Mouse (Mus musculus): Measurements from ENCODE around the gene Chchd1. TPM values are rescaled to one million over a fixed set of nuclear protein-coding genes. Genes with fewer than 3 reads are reported as not detected.

Gene Chchd1
- polyA plus RNA-seq, 1 experiment from 2014 or later = 194 TPM

DNA sequence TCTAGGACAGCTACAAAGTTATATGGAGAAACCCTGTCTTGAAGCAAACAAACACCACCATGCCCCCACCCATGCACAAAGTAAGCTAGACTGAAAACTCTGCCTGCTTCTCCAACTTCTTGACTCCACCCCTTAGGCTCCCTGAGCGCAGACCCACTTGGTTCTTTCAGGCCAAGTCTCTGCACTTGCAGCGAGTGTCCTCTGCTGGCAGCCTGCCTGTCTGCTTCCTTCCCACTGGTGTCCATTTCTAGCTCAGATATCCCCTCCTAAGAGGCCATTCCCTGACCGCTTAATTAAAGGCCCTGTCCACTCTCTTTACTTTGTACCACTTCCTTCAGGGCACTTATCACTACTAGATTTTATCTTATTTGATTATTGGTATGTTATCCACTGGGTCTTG lies 40.8 kb downstream of the Chchd1 start:
- H3K9ac ChIP-seq = no peak overlapping the region
- H3K27ac ChIP-seq = no peak overlapping the region
- whole genome bisulfite sequencing = 89% methylated on average over 3 of the region's 3 CpGs
- H3K27me3 ChIP-seq (ENCODE audit: control insufficient read depth, insufficient read depth, low read length) = no peaks in the 10 kb centered on the region
- H3K4me1 ChIP-seq (replicated peaks; ENCODE audit: control insufficient read depth, insufficient read depth, low read length) = no peaks in the 10 kb centered on the region
- H3K4me2 ChIP-seq (replicated peaks) = no peak overlapping the region
- ATAC-seq (ENCODE audit: low FRiP score) = no peak
- H3K36me3 ChIP-seq (replicated peaks; ENCODE audit: control insufficient read depth, insufficient read depth) = peaks cover 78% of the 10 kb centered on the region
- no peaks in the 10 kb centered on the region for H3K9me3 ChIP-seq (ENCODE audit: control insufficient read depth, low read length)
- DNase-seq (ENCODE audit: low spot score) = no peak
- H3K4me3 ChIP-seq (replicated peaks; ENCODE audit: low read length) = no peak overlapping the region

DNA sequence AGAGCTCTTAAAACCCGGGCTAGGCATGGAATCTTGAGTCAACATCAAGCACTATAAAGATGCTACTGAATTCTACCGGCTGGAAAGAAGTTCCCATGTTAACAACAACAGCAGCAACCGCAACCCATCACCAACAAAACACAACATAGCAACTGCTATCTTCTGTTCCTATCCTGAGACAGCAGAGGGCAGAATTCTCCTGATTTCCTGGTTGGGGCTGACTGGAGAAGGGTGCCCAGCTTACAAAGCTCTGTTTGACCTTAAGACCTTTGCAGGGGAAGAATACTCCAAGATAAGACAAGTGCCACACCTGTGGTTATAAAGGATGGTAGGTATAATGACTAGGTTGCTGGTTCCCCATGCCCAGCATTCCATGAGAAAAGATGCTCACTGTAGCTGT lies 44.1 kb downstream of the Chchd1 start:
- Histone ChIP-seq H3K9ac (no peak overlapping the region), H3K36me3 (replicated peaks; ENCODE audit: control insufficient read depth, insufficient read depth) (peaks cover 53% of the 10 kb centered on the region), H3K27ac (no peak overlapping the region), H3K27me3 (ENCODE audit: control insufficient read depth, insufficient read depth, low read length) (no peaks in the 10 kb centered on the region), H3K4me2 (replicated peaks) (no peak overlapping the region), H3K4me3 (replicated peaks; ENCODE audit: low read length) (no peak overlapping the region), H3K4me1 (replicated peaks; ENCODE audit: control insufficient read depth, insufficient read depth, low read length) (no peaks in the 10 kb centered on the region), H3K9me3 (ENCODE audit: control insufficient read depth, low read length) (no peaks in the 10 kb centered on the region)
- 91% methylated on average over 3 of the region's 3 CpGs for WGBS
- ATAC-seq (ENCODE audit: low FRiP score) (no peak), DNase-seq (ENCODE audit: low spot score) (no peak)

GRCm38 (mm10) chr14:20748388-20748787 lies 45.6 kb downstream of the Chchd1 start:
- peaks cover 48% of the 10 kb centered on the region for H3K36me3 ChIP-seq (replicated peaks; ENCODE audit: control insufficient read depth, insufficient read depth)
- no peak overlapping the region for H3K4me3 ChIP-seq (replicated peaks; ENCODE audit: low read length)
- H3K27ac ChIP-seq = no peak overlapping the region
- no peaks in the 10 kb centered on the region for H3K27me3 ChIP-seq (ENCODE audit: control insufficient read depth, insufficient read depth, low read length)
- H3K9me3 ChIP-seq (ENCODE audit: control insufficient read depth, low read length) = no peaks in the 10 kb centered on the region
- ATAC-seq (ENCODE audit: low FRiP score) = no peak; the same call in 1 of the 2 replicates
- H3K9ac ChIP-seq = no peak overlapping the region
- no peak for DNase-seq (ENCODE audit: low spot score)
- H3K4me2 ChIP-seq (replicated peaks) = no peak overlapping the region
- no peaks in the 10 kb centered on the region for H3K4me1 ChIP-seq (replicated peaks; ENCODE audit: control insufficient read depth, insufficient read depth, low read length)
- WGBS = 68% methylated on average over 4 of the region's 4 CpGs

DNA sequence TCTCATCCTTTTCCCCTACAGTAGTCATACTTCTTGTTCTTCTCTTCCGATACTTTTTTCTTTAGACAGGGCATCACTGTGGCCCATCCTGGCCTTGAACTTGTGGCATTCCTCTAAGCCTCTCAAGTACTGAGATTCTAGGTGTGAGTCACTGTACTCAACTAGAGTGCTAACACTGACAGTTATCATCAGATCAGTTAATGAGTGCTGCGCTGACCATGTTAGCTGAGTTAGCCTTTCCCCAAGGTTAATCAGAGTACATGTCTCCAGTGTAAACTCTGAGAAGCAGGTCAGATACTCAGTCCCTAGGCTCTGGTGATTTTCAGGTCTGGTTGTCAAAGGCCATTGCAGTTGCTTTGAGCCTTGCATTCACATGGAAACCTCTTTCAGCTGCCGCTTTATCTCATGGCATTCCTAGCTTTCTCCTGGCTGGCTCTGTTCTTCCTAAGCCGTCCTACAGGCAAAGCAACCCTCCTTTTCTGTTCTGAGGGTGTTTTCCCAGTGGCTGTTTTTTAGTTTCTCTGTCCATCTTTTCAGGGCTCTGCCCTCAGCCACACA lies 46.8 kb downstream of the Chchd1 start:
- no peak for DNase-seq (ENCODE audit: low spot score)
- Histone ChIP-seq H3K4me3 (replicated peaks; ENCODE audit: low read length) (no peak overlapping the region), H3K36me3 (replicated peaks; ENCODE audit: control insufficient read depth, insufficient read depth) (peaks cover 48% of the 10 kb centered on the region), H3K4me2 (replicated peaks) (no peak overlapping the region), H3K27me3 (ENCODE audit: control insufficient read depth, insufficient read depth, low read length) (no peaks in the 10 kb centered on the region), H3K27ac (no peak overlapping the region), H3K9me3 (ENCODE audit: control insufficient read depth, low read length) (no peaks in the 10 kb centered on the region), H3K4me1 (replicated peaks; ENCODE audit: control insufficient read depth, insufficient read depth, low read length) (no peaks in the 10 kb centered on the region), H3K9ac (no peak overlapping the region)
- ATAC-seq (ENCODE audit: low FRiP score) = no peak
- 87% methylated on average over 4 of the region's 4 CpGs for WGBS

GRCm38 (mm10) chr14:20750503-20750902 lies 47.7 kb downstream of the Chchd1 start:
- DNase-seq (ENCODE audit: low spot score) = no peak
- WGBS = 91% methylated on average over 5 of the region's 5 CpGs
- Histone ChIP-seq H3K27me3 (ENCODE audit: control insufficient read depth, insufficient read depth, low read length) (no peaks in the 10 kb centered on the region), H3K27ac (no peak overlapping the region), H3K4me1 (replicated peaks; ENCODE audit: control insufficient read depth, insufficient read depth, low read length) (no peaks in the 10 kb centered on the region), H3K4me2 (replicated peaks) (no peak overlapping the region), H3K4me3 (replicated peaks; ENCODE audit: low read length) (no peak overlapping the region), H3K9ac (no peak overlapping the region), H3K36me3 (replicated peaks; ENCODE audit: control insufficient read depth, insufficient read depth) (peaks cover 48% of the 10 kb centered on the region), H3K9me3 (ENCODE audit: control insufficient read depth, low read length) (no peaks in the 10 kb centered on the region)
- ATAC-seq (ENCODE audit: low FRiP score) = no peak

- ATAC-seq (ENCODE audit: low FRiP score) = no peak
- 89% methylated on average over 3 of the region's 3 CpGs for WGBS
These were observed 51.0 kb downstream of the Chchd1 start for GRCm38 (mm10) chr14:20753792-20754191.

More at GRCm38 (mm10) chr14:20753792-20754191, 51.0 kb downstream of the Chchd1 start:
- H3K4me1 ChIP-seq (replicated peaks; ENCODE audit: control insufficient read depth, insufficient read depth, low read length) = no peaks in the 10 kb centered on the region
- no peak overlapping the region for H3K9ac ChIP-seq
- H3K27me3 ChIP-seq (ENCODE audit: control insufficient read depth, insufficient read depth, low read length) = no peaks in the 10 kb centered on the region
- no peak overlapping the region for H3K4me2 ChIP-seq (replicated peaks)
- peaks cover 66% of the 10 kb centered on the region for H3K36me3 ChIP-seq (replicated peaks; ENCODE audit: control insufficient read depth, insufficient read depth)
- no peak overlapping the region for H3K4me3 ChIP-seq (replicated peaks; ENCODE audit: low read length)
- H3K9me3 ChIP-seq (ENCODE audit: control insufficient read depth, low read length) = no peaks in the 10 kb centered on the region
- no peak for DNase-seq (ENCODE audit: low spot score)
- no peak overlapping the region for H3K27ac ChIP-seq

Small RNA genes within 50 kb of the gene (microRNA-seq; reads per million reads assigned to microRNA genes)
- gene Mir6946 = 1.8 reads per million, percentile 5 among the genes with 10 or more reads in this experiment

Other genes with a start within 250 kb of the Chchd1 start
- gene Anxa7, start 222.9 kb upstream of the Chchd1 start, polyA plus RNA-seq (2014; fragmentation: Nextera tagmentation; extraction: Ambion mirVana) = 15.4 and 16.5 TPM in 2 replicates
- gene Mss51, start 206.1 kb upstream of the Chchd1 start, polyA plus RNA-seq (2014; fragmentation: Nextera tagmentation; extraction: Ambion mirVana) = 0.55 TPM in 2 replicates
- 121 and 123 TPM in 2 replicates for gene Ppp3cb, start 156.4 kb upstream of the Chchd1 start, polyA plus RNA-seq (2014; fragmentation: Nextera tagmentation; extraction: Ambion mirVana)
- 13.1 and 13.2 TPM in 2 replicates for gene Usp54, start 61.9 kb upstream of the Chchd1 start, polyA plus RNA-seq (2014; fragmentation: Nextera tagmentation; extraction: Ambion mirVana)
- gene Myoz1, start 46.5 kb upstream of the Chchd1 start, polyA plus RNA-seq (2014; fragmentation: Nextera tagmentation; extraction: Ambion mirVana) = not detected in 2 replicates
- 0.07 and 0.09 TPM in 2 replicates for gene Synpo2l, start 34.7 kb upstream of the Chchd1 start, polyA plus RNA-seq (2014; fragmentation: Nextera tagmentation; extraction: Ambion mirVana)
- 84.9 and 87.1 TPM in 2 replicates for gene Sec24c, start 28.7 kb upstream of the Chchd1 start, polyA plus RNA-seq (2014; fragmentation: Nextera tagmentation; extraction: Ambion mirVana)
- gene Fut11, start 8.0 kb upstream of the Chchd1 start, polyA plus RNA-seq (2014; fragmentation: Nextera tagmentation; extraction: Ambion mirVana) = 25.1 and 31.8 TPM in 2 replicates
- 38.5 and 50.5 TPM in 2 replicates for gene Zswim8, start 4.5 kb downstream of the Chchd1 start, polyA plus RNA-seq (2014; fragmentation: Nextera tagmentation; extraction: Ambion mirVana)
- gene Ndst2, start 31.6 kb downstream of the Chchd1 start, polyA plus RNA-seq (2014; fragmentation: Nextera tagmentation; extraction: Ambion mirVana) = 17.1 and 17.7 TPM in 2 replicates
- 166 and 197 TPM in 2 replicates for gene Camk2g, start 91.1 kb downstream of the Chchd1 start, polyA plus RNA-seq (2014; fragmentation: Nextera tagmentation; extraction: Ambion mirVana)
- 0.27 and 0.34 TPM in 2 replicates for gene Plau, start 133.7 kb downstream of the Chchd1 start, polyA plus RNA-seq (2014; fragmentation: Nextera tagmentation; extraction: Ambion mirVana)
- 19.3 and 19.7 TPM in 2 replicates for gene Vcl, start 226.4 kb downstream of the Chchd1 start, polyA plus RNA-seq (2014; fragmentation: Nextera tagmentation; extraction: Ambion mirVana)

Data from hindbrain, embryonic 14.5 days (tissue).